Mouse (Mus musculus) left cerebral cortex, adult 2 months (tissue): ENCODE measurements at regions not wholly inside any gene's neighbourhood (a gene's known extent, or its start where the extent isn't known, plus 50 kb on each side); places are given as distances from the start of the nearest gene placed in this dataset.

ENCODE experiments used
- DNase-seq, 2 experiments: peaks; one replicate each; pipeline ENCODE4 v3.0.0; 2021 to 2022; ENCODE audit warnings: low spot score in 2 of 2, mixed read lengths in 1 of 2; ENCODE audit errors: extremely low spot score in 1 of 2
- H3K27ac ChIP-seq: fragments of 200-600 bp; 2 replicates; pipeline ENCODE4 v1.8.1; 2022
- H3K4me3 ChIP-seq: fragments of 200-600 bp; 2 replicates; pipeline ENCODE4 v1.8.1; 2022
- CTCF ChIP-seq: fragments of 200-600 bp; IDR thresholded peaks from 2 replicates; pipeline ENCODE4 v1.8.1; 2022; ENCODE audit warnings: antibody characterized with exemption, mild to moderate bottlenecking, moderate library complexity
- intact Hi-C: fragments of 180-260 bp; cut with DNase I; formaldehyde crosslinking; loops from one replicate; pipeline ENCODE4 v1.15.1; 2025

GRCm38 (mm10) chr9:94216414-94217279, 321.2 kb downstream of the 1190002N15Rik start:
- Histone ChIP-seq H3K27ac (no peak overlapping the region), H3K4me3 (no peak overlapping the region)
- intact Hi-C loops: no loop called here
- TF ChIP-seq CTCF: no peak
- DNase-seq: no peak

GRCm38 (mm10) chr9:94210467-94211249, 327.2 kb downstream of the 1190002N15Rik start:
- no peak for DNase-seq
- intact Hi-C loops: no loop called here
- no peak for TF ChIP-seq CTCF
- Histone ChIP-seq H3K4me3 (no peak overlapping the region), H3K27ac (no peak overlapping the region)

- intact Hi-C loops: no loop called here
These were observed 328.9 kb downstream of the 1190002N15Rik start for GRCm38 (mm10) chr9:94208987-94209386.

GRCm38 (mm10) chr9:94200892-94201291, 337.0 kb downstream of the 1190002N15Rik start:
- intact Hi-C loops: loop anchor here (5.0 kb wide), 3 partner anchors 76 to 336 kb away; partner anchors contain the start of gene 1190002N15Rik
- no peak for DNase-seq
- TF ChIP-seq CTCF: no peak
- H3K4me3 ChIP-seq: no peak overlapping the region
- H3K27ac ChIP-seq: no peak overlapping the region

More at GRCm38 (mm10) chr9:94208987-94209386, 328.9 kb downstream of the 1190002N15Rik start:
- Histone ChIP-seq H3K27ac (no peak overlapping the region), H3K4me3 (no peak overlapping the region)
- DNase-seq: no peak
- TF ChIP-seq CTCF: no peak

GRCm38 (mm10) chr9:94199864-94200263, 338.0 kb downstream of the 1190002N15Rik start:
- intact Hi-C loops: loop anchor here (5.0 kb wide), 3 partner anchors 77 to 337 kb away; partner anchors contain the start of gene 1190002N15Rik
- DNase-seq: no peak
- Histone ChIP-seq H3K4me3 (no peak overlapping the region), H3K27ac (peak overlapping the region; percentile 41; the same call in 1 of the 2 replicates)
- no peak for TF ChIP-seq CTCF

GRCm38 (mm10) chr9:94191083-94191482, 346.8 kb downstream of the 1190002N15Rik start:
- DNase-seq: no peak
- no peak for TF ChIP-seq CTCF
- intact Hi-C loops: no loop called here
- no peak overlapping the region for H3K4me3 ChIP-seq
- H3K27ac ChIP-seq: no peak overlapping the region

GRCm38 (mm10) chr9:94189872-94190800, 347.7 kb downstream of the 1190002N15Rik start:
- DNase-seq: no peak
- TF ChIP-seq CTCF: no peak
- Histone ChIP-seq H3K4me3 (no peak overlapping the region), H3K27ac (no peak overlapping the region)
- intact Hi-C loops: no loop called here

GRCm38 (mm10) chr9:94188124-94188523, 349.8 kb downstream of the 1190002N15Rik start:
- Histone ChIP-seq H3K4me3 (no peak overlapping the region), H3K27ac (no peak overlapping the region)
- intact Hi-C loops: no loop called here
- DNase-seq: no peak
- TF ChIP-seq CTCF: no peak

GRCm38 (mm10) chr9:94169905-94170612, 367.8 kb downstream of the 1190002N15Rik start:
- no peak overlapping the region for H3K4me3 ChIP-seq
- TF ChIP-seq CTCF: no peak
- intact Hi-C loops: no loop called here
- DNase-seq: no peak
- H3K27ac ChIP-seq: no peak overlapping the region

GRCm38 (mm10) chr9:94163671-94164070, 374.2 kb downstream of the 1190002N15Rik start:
- intact Hi-C loops: no loop called here
- no peak overlapping the region for H3K4me3 ChIP-seq
- no peak for DNase-seq
- TF ChIP-seq CTCF: no peak
- H3K27ac ChIP-seq: no peak overlapping the region

- no peak for DNase-seq
- Histone ChIP-seq H3K4me3 (no peak overlapping the region), H3K27ac (no peak overlapping the region)
- TF ChIP-seq CTCF: no peak
- intact Hi-C loops: no loop called here
These were observed 382.3 kb downstream of the 1190002N15Rik start for GRCm38 (mm10) chr9:94155581-94155980.
